Mouse (Mus musculus): ENCODE measurements at regions not wholly inside any gene's neighbourhood (a gene's known extent, or its start where the extent isn't known, plus 50 kb on each side); places are given as distances from the start of the nearest gene placed in this dataset.

DNA sequence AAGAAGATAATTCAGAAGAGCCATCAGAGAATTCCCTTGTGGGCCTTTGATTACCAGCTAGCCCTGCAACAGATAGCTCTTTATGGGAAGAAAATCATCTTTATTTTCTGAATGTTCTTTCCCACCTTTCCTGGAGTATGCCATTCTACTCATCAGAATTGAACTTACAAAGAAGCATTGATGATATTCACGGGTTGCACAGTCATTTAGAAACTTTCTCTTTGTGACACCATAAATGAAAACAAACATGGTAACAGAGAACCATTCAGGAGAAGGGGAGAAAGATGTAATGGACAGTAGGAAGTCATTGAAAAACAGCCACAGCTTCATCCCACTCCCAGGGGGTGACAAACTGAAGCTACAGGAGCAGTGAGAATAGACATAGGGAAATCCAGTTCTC is 243.6 kb upstream of the Atp11b start:
- DNase-seq (ENCODE audit: low read depth): no peak

DNA sequence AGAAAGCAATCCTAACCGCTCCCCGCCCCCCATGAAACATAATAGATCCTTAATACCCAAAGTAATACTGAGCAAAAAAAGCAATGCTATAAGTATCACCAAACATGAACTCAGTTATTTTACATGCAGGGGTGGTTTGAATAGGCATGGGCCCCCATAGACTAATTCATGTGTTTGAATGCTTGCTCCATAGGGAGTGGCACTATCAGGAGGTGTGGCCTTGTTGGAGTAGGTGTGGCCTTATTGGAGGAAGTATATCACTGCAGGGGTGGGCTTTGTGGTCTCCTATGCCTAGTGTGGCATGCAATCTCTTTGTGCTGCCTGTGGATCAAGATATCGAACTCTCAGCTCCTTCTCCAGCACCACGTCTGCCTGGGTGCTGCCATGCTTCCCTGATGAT is 237.4 kb upstream of the Atp11b start:
- DNase-seq (ENCODE audit: low read depth): no peak

DNA sequence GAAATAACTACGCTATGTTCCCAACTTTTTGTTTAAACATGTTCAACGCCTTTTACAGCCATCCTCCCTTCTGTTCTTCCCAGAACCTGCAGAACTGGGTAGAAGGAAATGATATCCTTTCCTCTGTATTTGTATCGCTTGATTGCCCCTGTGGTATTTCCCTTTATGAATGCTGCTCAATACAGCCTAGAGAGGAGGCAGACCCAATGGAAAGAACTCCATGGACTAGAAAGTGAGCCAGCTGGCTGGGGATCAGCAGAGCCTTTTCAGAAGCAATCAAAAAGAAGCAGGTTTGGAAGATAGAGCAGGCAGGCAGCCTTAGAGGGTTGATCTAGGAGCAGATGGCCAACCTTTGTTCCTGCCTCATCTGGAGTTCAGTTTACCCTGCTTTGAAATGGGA is 233.8 kb upstream of the Atp11b start:
- no peak for DNase-seq (ENCODE audit: low read depth)

DNA sequence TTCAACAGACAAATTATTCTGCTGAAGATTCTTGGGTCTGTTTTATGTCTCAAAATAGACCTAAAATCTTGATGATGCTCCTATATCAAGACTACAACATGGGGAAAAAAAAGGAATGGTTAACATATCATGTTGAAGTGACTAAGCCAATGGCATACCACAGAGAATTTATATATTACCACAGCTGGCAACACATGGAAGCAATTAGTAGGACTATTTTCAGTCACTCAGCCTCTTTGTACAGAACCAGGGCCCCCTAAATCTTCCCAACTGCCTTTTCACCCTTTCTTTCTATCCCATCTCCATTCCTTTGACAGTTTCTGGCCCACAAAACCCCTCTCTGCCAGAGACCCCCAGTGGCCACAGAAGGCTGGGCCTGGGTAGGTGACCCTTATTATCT is 206.2 kb upstream of the Atp11b start:
- DNase-seq (ENCODE audit: low read depth): no peak

DNA sequence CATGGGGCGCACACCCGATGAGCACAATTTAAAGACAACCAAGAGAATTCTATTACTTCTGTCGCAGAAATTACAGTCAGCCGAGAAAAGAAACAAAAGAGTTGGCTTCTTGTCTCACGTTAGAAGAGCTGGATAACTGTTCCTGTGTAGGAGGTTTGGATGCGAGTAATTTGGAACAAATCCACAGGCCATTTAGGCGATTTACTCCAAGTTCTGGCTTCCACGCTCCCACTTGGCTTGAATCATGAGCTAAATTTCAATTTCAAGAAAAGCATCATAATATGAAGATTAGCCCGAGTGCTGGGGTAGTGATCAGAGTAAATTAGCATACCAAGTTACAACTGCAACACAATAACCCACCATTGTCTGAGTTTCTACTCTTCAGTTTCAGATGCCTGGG is 202.1 kb upstream of the Atp11b start:
- DNase-seq (ENCODE audit: low read depth): no peak

DNA sequence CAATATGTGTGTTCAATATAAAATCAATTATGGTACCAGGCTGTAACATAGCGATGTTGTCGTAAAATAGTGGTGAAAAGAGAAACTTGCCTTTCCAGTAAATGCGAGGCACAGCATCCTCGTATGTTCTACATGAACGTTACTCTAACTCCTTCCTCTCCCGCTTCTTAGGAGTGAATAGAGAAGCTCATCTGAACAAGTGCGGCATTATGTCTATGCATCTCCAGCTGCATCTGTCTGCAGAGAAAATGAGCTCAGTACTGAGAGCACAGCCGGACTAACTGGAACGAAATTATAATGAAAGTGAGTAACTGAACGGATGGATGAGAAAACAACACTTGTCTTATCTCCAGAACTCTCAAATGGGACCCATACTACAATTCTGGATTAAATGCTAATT is 193.5 kb upstream of the Atp11b start:
- DNase-seq (ENCODE audit: low read depth): no peak

DNA sequence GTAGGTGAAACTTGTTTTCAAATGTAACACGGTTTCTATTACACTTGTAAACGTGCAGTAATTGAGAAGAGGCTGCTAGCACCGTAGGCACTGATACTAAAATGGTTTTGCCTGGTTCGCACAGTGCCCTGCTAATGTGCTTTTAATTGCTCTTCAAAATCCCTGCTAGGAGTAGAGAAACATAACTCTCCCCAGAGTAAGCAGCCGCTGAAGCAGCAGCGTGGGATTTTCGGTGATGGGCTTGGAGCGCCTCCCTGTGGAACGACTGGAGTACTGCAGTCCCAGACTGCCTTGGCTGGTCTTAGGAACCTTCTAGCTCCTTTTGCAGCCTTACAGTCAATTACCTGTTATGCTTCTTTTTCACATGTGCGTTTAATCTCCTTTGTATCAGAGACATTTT is 179.5 kb upstream of the Atp11b start:
- DNase-seq (ENCODE audit: low read depth): no peak

All from c-Kit-positive CD71-positive TER-119-negative erythroid progenitor cells, embryonic 14.5 days (primary cell).